Mouse (Mus musculus) testis, adult 2 months (tissue): ENCODE measurements around the gene Mgll.

Source experiments
- CTCF ChIP-seq: fragments of 200-500 bp; IDR thresholded peaks from 2 replicates; pipeline ENCODE4 v1.5.1; 2012; ENCODE audit warnings: low read depth, mild to moderate bottlenecking, inconsistent platforms, low read length, moderate library complexity; ENCODE audit not compliant: control insufficient read depth, insufficient read depth, insufficient replicate concordance
- POLR2A ChIP-seq: fragments of 200-500 bp; IDR thresholded peaks from 2 replicates; pipeline ENCODE4 v1.6.1; 2012; ENCODE audit warnings: low read depth, mild to moderate bottlenecking, inconsistent platforms, low read length, moderate library complexity; ENCODE audit not compliant: control insufficient read depth

DNA sequence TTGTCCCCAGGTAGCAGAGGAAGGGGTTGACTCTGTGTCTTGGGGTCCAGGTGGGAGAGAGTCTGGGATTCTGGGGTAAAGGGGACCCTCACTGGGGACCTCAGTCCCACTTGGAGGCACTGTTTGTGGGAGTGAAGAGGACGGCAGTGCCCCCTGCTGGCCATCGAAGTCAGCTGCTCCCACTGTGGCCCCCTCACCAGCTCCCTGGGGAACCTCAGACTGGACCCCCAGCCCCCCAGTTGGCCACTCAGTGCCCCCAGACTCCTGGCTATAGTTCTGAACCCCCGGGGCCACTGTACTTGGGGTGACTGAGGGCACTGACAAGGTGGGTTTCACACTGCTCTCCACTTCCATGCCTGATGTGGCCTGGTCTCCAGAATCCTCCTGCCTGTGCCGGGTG is 125.1 kb downstream of the Mgll start:
- TF ChIP-seq POLR2A: no peak
- TF ChIP-seq CTCF: peak; percentile 46
